Mouse (Mus musculus) intestine, embryonic 14.5 days (tissue): ENCODE data around the gene Ttc21a. TPM values are rescaled to one million over a fixed set of nuclear protein-coding genes. Genes with fewer than 3 reads are reported as not detected.

Experiments
- ATAC-seq: fragments of 200-750 bp; cut with Nextera tagmentation; replicated peaks from 2 replicates; pipeline ENCODE4 v1.8.0; 2017; ENCODE audit warnings: low read depth, moderate number of reproducible peaks, moderate TSS enrichment, moderate library complexity; ENCODE audit not compliant: low FRiP score, low TSS enrichment
- DNase-seq: peaks from one replicate; pipeline ENCODE4 v3.0.0-alpha.2; 2018; ENCODE audit warnings: low spot score
- H3K27ac ChIP-seq: fragments of 300-500 bp; sonication (generic); 2 replicates; pipeline ENCODE4 v1.5.1; 2014; ENCODE audit warnings: low read depth, mild to moderate bottlenecking, control low read depth
- H3K27me3 ChIP-seq: fragments of 300-500 bp; sonication (generic); replicated peaks from 2 replicates; pipeline ENCODE4 v1.6.1; 2014; ENCODE audit warnings: low read length, control low read depth; ENCODE audit not compliant: control insufficient read depth, insufficient read depth
- H3K36me3 ChIP-seq: fragments of 300-500 bp; sonication (generic); 2 replicates; pipeline ENCODE4 v1.6.1; 2014; ENCODE audit warnings: low read length, control low read depth; ENCODE audit not compliant: control insufficient read depth, insufficient read depth
- H3K4me1 ChIP-seq: fragments of 300-500 bp; sonication (generic); replicated peaks from 2 replicates; pipeline ENCODE4 v1.6.1; 2014; ENCODE audit warnings: low read length, control low read depth, mixed read lengths; ENCODE audit not compliant: control insufficient read depth, insufficient read depth
- H3K4me2 ChIP-seq: fragments of 300-500 bp; sonication (generic); 2 replicates; pipeline ENCODE4 v1.6.1; 2014; ENCODE audit warnings: low read length
- H3K4me3 ChIP-seq: fragments of 300-500 bp; sonication (generic); 2 replicates; pipeline ENCODE4 v1.5.1; 2014; ENCODE audit warnings: low read depth, low read length, control low read depth, mixed read lengths
- H3K9ac ChIP-seq: fragments of 300-500 bp; sonication (generic); 2 replicates; pipeline ENCODE4 v1.6.1; 2014; ENCODE audit warnings: mild to moderate bottlenecking, low read length
- H3K9me3 ChIP-seq: fragments of 300-500 bp; sonication (generic); 2 replicates; pipeline ENCODE4 v1.6.1; 2016; ENCODE audit warnings: low read length, control low read depth; ENCODE audit not compliant: control insufficient read depth
- WGBS: fragments of 180-500 bp; shearing (Covaris S2); extraction: QIAGEN DNeasy Blood & Tissue Kit; methylation state at CpG from one replicate; pipeline ENCODE4 v1.1.7; 2014; 5-methylcytosine and 5-hydroxymethylcytosine counted together
- polyA plus RNA-seq: library from polyadenylated mRNA; unstranded; fragments of >200 nt; fragmentation: Nextera tagmentation; extraction: Ambion mirVana; gene quantifications from 2 replicates; pipeline ENCODE4 v1.2.1, GENCODE M21; 2014

Gene Ttc21a
- polyA plus RNA-seq, 1 experiment from 2014 or later = 0.07 TPM

DNA sequence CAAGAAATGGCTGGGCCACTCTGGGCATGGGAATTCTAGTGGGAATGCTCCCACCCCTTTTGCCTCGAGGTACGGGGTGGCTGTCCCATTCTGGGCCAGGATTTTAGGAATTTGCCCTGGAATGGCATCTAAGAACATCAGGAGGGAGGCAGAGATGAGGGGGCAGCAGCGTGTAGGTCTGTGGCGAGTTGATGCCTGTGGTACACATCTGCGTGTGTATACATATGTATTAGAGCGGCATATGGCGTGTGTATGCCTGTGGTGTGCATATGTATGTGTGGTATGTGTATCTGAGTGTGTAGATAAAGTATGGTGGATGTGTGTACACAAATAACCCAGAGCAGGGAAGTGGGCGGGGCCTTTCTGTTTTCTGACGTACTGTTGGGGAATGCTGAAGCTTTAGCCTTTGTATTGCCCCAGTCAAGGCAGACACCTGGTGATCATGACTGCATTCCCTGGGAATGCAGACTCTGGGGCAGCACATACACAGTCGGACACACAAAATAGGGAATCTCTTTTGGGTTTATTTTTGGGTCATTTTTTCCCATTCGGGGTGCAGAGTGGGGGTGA is 75.9 kb downstream of the Ttc21a start:
- no peak for DNase-seq

GRCm38 (mm10) chr9:120014828-120015227 is 77.4 kb downstream of the Ttc21a start:
- DNase-seq (no peak), ATAC-seq (no peak)
- Histone ChIP-seq H3K4me2 (no peak overlapping the region), H3K9me3 (no peaks in the 10 kb centered on the region), H3K4me3 (no peak overlapping the region), H3K4me1 (peaks cover 10% of the 10 kb centered on the region), H3K36me3 (no peaks in the 10 kb centered on the region), H3K9ac (no peak overlapping the region), H3K27ac (no peak overlapping the region), H3K27me3 (no peaks in the 10 kb centered on the region)
- 51% methylated on average over 6 of the region's 6 CpGs for WGBS

More for the DNA sequence above, 75.9 kb downstream of the Ttc21a start:
- Histone ChIP-seq H3K27ac (no peak overlapping the region), H3K27me3 (no peaks in the 10 kb centered on the region), H3K4me1 (peaks cover 13% of the 10 kb centered on the region), H3K9me3 (no peaks in the 10 kb centered on the region), H3K9ac (no peak overlapping the region), H3K4me3 (no peak overlapping the region), H3K36me3 (no peaks in the 10 kb centered on the region), H3K4me2 (no peak overlapping the region)
- 65% methylated on average over 11 of the region's 11 CpGs for WGBS
- no peak for ATAC-seq

DNA sequence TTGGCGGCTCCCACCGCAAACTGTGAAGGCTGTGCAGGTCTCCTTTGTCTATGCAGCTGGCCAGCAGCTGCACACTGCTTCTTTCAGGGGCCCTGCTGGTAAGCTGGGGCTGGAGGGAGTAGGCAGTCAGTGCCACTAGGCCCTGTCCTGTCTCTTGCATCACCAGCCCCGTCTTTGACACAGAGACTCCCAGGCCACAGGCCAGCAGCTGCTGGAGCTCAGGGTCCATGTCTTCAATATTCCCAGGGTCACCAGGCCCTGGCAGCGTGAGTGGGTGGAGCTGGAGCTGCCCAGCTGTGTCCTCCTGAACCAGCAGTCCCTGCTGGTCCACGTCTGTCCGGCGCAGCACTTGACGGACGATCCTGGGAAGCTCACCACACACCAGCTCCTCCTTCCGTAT is 79.5 kb downstream of the Ttc21a start:
- Histone ChIP-seq H3K9me3 (no peaks in the 10 kb centered on the region), H3K4me1 (peaks cover 15% of the 10 kb centered on the region), H3K4me3 (no peak overlapping the region), H3K9ac (peak overlapping the region; percentile 0; the same call in 1 of the 2 replicates), H3K36me3 (no peaks in the 10 kb centered on the region), H3K4me2 (no peak overlapping the region), H3K27ac (no peak overlapping the region), H3K27me3 (no peaks in the 10 kb centered on the region)
- WGBS = 51% methylated on average over 10 of the region's 10 CpGs
- DNase-seq = no peak
- no peak for ATAC-seq

Other genes starting within 250 kb of the Ttc21a start
- gene Scn10a, start 218.3 kb upstream of the Ttc21a start, polyA plus RNA-seq = not detected in 2 replicates
- gene Scn11a, start 112.2 kb upstream of the Ttc21a start, polyA plus RNA-seq = 0.04 and 0.05 TPM in 2 replicates
- 49.0 and 51.7 TPM in 2 replicates for gene Wdr48, start 42.7 kb upstream of the Ttc21a start, polyA plus RNA-seq
- gene Gorasp1, start within 50 bp of the Ttc21a start, polyA plus RNA-seq = 24.2 and 32.1 TPM in 2 replicates
- gene Csrnp1, start 47.1 kb downstream of the Ttc21a start, polyA plus RNA-seq = 1.4 and 1.8 TPM in 2 replicates
- gene Xirp1, start 86.0 kb downstream of the Ttc21a start, polyA plus RNA-seq = 0.03 TPM in 1 of 2 replicates, not detected in the other
- gene Cx3cr1, start 132.3 kb downstream of the Ttc21a start, polyA plus RNA-seq = 7.6 and 10.2 TPM in 2 replicates
- 0.26 and 0.41 TPM in 2 replicates for gene Ccr8, start 154.5 kb downstream of the Ttc21a start, polyA plus RNA-seq
- 25.8 and 28.1 TPM in 2 replicates for gene Slc25a38, start 172.8 kb downstream of the Ttc21a start, polyA plus RNA-seq
- 2,190 and 2,220 TPM in 2 replicates for gene Rpsa, start 190.1 kb downstream of the Ttc21a start, polyA plus RNA-seq
- gene Mobp, start 212.1 kb downstream of the Ttc21a start, polyA plus RNA-seq = not detected in 2 replicates